Mouse (Mus musculus) liver, embryonic 11.5 days (tissue): ENCODE data around the gene Zfp503. TPM values are rescaled to one million over a fixed set of nuclear protein-coding genes. Genes with fewer than 3 reads are reported as not detected.

Source experiments
- ATAC-seq: fragments of 200-750 bp; cut with Nextera tagmentation; replicated peaks from 2 replicates; pipeline ENCODE4 v1.8.0; 2017; ENCODE audit warnings: moderate number of reproducible peaks, mild to moderate bottlenecking, moderate TSS enrichment, moderate library complexity; ENCODE audit not compliant: low FRiP score
- DNase-seq: peaks from one replicate; pipeline ENCODE4 v3.0.0-alpha.2; 2017; ENCODE audit warnings: low spot score
- H3K27ac ChIP-seq: fragments of 300-500 bp; sonication (generic); 2 replicates; pipeline ENCODE4 v1.5.1; 2014; ENCODE audit warnings: mild to moderate bottlenecking, low read depth, low read length, control low read depth
- H3K27me3 ChIP-seq: fragments of 300-500 bp; sonication (generic); replicated peaks from 2 replicates; pipeline ENCODE4 v1.6.1; 2014; ENCODE audit warnings: low read length, mixed read lengths; ENCODE audit not compliant: control insufficient read depth, insufficient read depth
- H3K36me3 ChIP-seq: fragments of 300-500 bp; sonication (generic); 2 replicates; pipeline ENCODE4 v1.6.1; 2014; ENCODE audit warnings: mild to moderate bottlenecking, low read length, moderate library complexity, mixed read lengths; ENCODE audit not compliant: control insufficient read depth, insufficient read depth
- H3K4me1 ChIP-seq: fragments of 300-500 bp; sonication (generic); replicated peaks from 2 replicates; pipeline ENCODE4 v1.6.1; 2014; ENCODE audit warnings: low read length, mixed read lengths; ENCODE audit not compliant: control insufficient read depth, insufficient read depth
- H3K4me2 ChIP-seq: fragments of 300-500 bp; sonication (generic); 2 replicates; pipeline ENCODE4 v1.6.1; 2014; ENCODE audit warnings: mild to moderate bottlenecking, control low read depth, moderate library complexity
- H3K4me3 ChIP-seq: fragments of 300-500 bp; sonication (generic); 2 replicates; pipeline ENCODE4 v1.5.1; 2014; ENCODE audit warnings: low read depth, low read length, control low read depth
- H3K9ac ChIP-seq: fragments of 300-500 bp; sonication (generic); 2 replicates; pipeline ENCODE4 v1.6.1; 2014; ENCODE audit warnings: low read depth, low read length, control low read depth
- H3K9me3 ChIP-seq: fragments of 300-500 bp; sonication (generic); 2 replicates; pipeline ENCODE4 v1.6.1; 2016; ENCODE audit warnings: low read length, inconsistent platforms, mixed read lengths; ENCODE audit not compliant: control insufficient read depth
- WGBS: fragments of 180-500 bp; shearing (Covaris S2); extraction: QIAGEN DNeasy Blood & Tissue Kit; methylation state at CpG from one replicate; pipeline ENCODE4 v1.1.7; 2014; 5-methylcytosine and 5-hydroxymethylcytosine counted together
- polyA plus RNA-seq: library from polyadenylated mRNA; unstranded; fragments of >200 nt; fragmentation: Nextera tagmentation; extraction: Ambion mirVana; gene quantifications from 2 replicates; pipeline ENCODE4 v1.2.1, GENCODE M21; 2014

Gene Zfp503
- polyA plus RNA-seq, result 3.1 and 4.1 TPM in 2 replicates

DNA sequence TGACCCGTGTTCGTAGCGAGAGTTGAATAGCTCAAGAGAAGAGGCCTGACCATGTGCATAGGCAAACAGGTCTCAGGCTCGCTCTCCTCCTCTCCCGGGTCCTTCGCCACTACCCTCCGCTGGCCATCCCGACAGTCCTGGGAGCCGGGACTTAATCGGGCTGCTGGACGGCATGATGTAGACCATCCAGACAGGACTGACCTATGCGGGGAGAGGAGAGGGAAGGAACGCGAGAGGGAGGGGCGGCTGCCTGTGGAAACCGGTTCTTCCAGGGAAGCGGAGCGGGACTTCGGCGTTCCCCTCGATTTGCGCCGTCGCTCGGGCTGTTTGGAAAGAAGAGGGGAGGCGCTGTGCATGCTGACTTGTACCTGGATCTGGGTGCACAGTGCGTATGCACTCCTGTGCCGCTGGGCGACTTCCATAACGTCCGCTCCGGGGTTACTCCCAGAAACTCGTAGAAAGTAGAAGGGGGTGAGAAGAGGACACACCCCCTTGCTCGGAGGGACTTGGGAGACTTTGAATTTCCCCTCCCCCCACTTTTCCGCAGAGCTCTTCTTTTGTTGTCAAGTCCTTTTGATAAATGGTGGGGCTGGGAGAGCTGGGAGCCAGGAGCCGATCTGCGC, at the start of gene Zfp503:
Gene Zfp503 (minus strand): TSS at position 311 of the 623 bp plus-strand sequence.
- peak within 1 kb of the TSS; percentile 7; the same call in 1 of the 2 replicates for H3K9ac ChIP-seq
- H3K27me3 ChIP-seq, result peaks cover 99% of the 10 kb centered on the region
- no peaks in the 10 kb centered on the region for H3K36me3 ChIP-seq
- DNase-seq (peak; percentile 63), ATAC-seq (no peak)
- WGBS, result 1% methylated on average over 37 of the region's 37 CpGs
- H3K4me3 ChIP-seq, result peak within 1 kb of the TSS; percentile 56
- H3K4me2 ChIP-seq, result peak within 1 kb of the TSS; percentile 70
- no peaks in the 10 kb centered on the region for H3K9me3 ChIP-seq
- H3K4me1 ChIP-seq, result peaks cover 25% of the 10 kb centered on the region
- peak within 1 kb of the TSS; percentile 24; the same call in 1 of the 2 replicates for H3K27ac ChIP-seq

- DNase-seq, result no peak
- Histone ChIP-seq H3K9me3 (no peaks in the 10 kb centered on the region), H3K36me3 (no peaks in the 10 kb centered on the region), H3K27ac (no peak overlapping the region), H3K27me3 (no peaks in the 10 kb centered on the region; the same call in 1 of the 2 replicates), H3K4me1 (no peaks in the 10 kb centered on the region; the same call in 1 of the 2 replicates), H3K9ac (no peak overlapping the region), H3K4me2 (no peak overlapping the region), H3K4me3 (no peak overlapping the region)
- no peak for ATAC-seq
- WGBS, result 80% methylated on average over 16 of the region's 16 CpGs
These were observed 48.2 kb upstream of the Zfp503 start for GRCm38 (mm10) chr14:22037498-22038131.

- no peak for ATAC-seq
- Histone ChIP-seq H3K4me2 (no peak overlapping the region), H3K4me1 (no peaks in the 10 kb centered on the region; the same call in 1 of the 2 replicates), H3K4me3 (no peak overlapping the region), H3K9me3 (no peaks in the 10 kb centered on the region), H3K36me3 (no peaks in the 10 kb centered on the region), H3K27ac (no peak overlapping the region), H3K27me3 (no peaks in the 10 kb centered on the region; the same call in 1 of the 2 replicates), H3K9ac (no peak overlapping the region)
- DNase-seq, result no peak
- WGBS, result 82% methylated on average over 12 of the region's 12 CpGs
These were observed 47.5 kb upstream of the Zfp503 start for GRCm38 (mm10) chr14:22036802-22037497.

GRCm38 (mm10) chr14:22036338-22036737, 46.9 kb upstream of the Zfp503 start:
- Histone ChIP-seq H3K4me1 (no peaks in the 10 kb centered on the region; the same call in 1 of the 2 replicates), H3K27ac (no peak overlapping the region), H3K4me3 (no peak overlapping the region), H3K36me3 (no peaks in the 10 kb centered on the region), H3K9ac (no peak overlapping the region), H3K27me3 (no peaks in the 10 kb centered on the region; the same call in 1 of the 2 replicates), H3K9me3 (no peaks in the 10 kb centered on the region), H3K4me2 (no peak overlapping the region)
- DNase-seq, result no peak
- ATAC-seq, result no peak
- WGBS, result 81% methylated on average over 6 of the region's 6 CpGs

DNA sequence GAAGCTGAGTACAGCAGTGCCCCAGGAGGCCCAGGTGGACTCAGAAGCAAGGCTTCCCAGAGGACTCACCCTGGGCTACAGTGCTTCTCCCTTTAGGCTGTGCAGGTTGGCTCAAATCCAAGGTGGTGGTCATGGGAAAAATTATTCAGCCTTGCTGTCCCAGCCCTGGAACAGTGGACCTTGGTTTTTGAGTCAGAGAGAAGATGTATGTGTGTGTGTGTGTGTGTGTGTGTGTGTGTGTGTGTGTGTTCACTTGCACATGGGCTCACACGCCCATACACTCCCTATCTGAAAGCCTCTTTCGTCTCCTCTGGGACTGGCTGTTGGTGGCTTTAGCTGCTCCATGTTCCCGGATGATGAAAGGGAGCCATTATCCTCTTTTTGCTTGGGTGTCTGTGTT, 46.5 kb upstream of the Zfp503 start:
- Histone ChIP-seq H3K9me3 (no peaks in the 10 kb centered on the region), H3K4me3 (no peak overlapping the region), H3K4me1 (no peaks in the 10 kb centered on the region; the same call in 1 of the 2 replicates), H3K27ac (no peak overlapping the region), H3K36me3 (no peaks in the 10 kb centered on the region), H3K9ac (no peak overlapping the region), H3K27me3 (no peaks in the 10 kb centered on the region; the same call in 1 of the 2 replicates), H3K4me2 (no peak overlapping the region)
- ATAC-seq, result no peak
- no peak for DNase-seq
- 67% methylated on average over 3 of the region's 3 CpGs for WGBS

- ATAC-seq, result no peak
- H3K27me3 ChIP-seq, result 0 out of 2 replicates have a peak, but pooled peaks cover 4% of the 10 kb centered on the region
- WGBS, result 56% methylated on average over 4 of the region's 4 CpGs
These were observed 34.1 kb upstream of the Zfp503 start for GRCm38 (mm10) chr14:22023533-22023932.

DNA sequence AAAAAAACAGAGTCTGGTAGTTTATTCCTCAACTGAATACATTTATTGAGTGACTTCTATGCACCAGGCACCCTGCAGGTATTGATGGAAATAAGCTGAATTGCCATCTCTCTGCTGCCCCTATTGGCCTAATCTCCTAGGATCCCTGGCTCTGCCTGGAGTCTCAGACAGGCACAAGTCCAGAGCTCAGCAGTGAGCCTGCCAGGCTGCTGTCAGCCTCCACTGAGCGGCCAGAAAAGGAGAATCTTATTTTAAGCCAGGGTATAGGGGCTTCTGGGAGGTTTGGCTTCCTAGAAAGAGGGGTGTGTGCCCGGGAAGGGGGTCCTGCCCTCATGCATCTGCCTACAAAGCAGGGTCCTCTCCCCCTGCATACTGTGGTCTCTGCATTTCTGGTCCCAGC, 31.5 kb upstream of the Zfp503 start:
- DNase-seq, result peak; percentile 36
- Histone ChIP-seq H3K4me1 (no peaks in the 10 kb centered on the region; the same call in 1 of the 2 replicates), H3K4me2 (no peak overlapping the region), H3K9ac (no peak overlapping the region), H3K36me3 (no peaks in the 10 kb centered on the region), H3K4me3 (no peak overlapping the region), H3K27me3 (peaks cover 4% of the 10 kb centered on the region; the same call in 1 of the 2 replicates), H3K27ac (no peak overlapping the region), H3K9me3 (no peaks in the 10 kb centered on the region)
- WGBS, result 23% methylated on average over 2 of the region's 2 CpGs
- no peak for ATAC-seq

More at GRCm38 (mm10) chr14:22023533-22023932, 34.1 kb upstream of the Zfp503 start:
- Histone ChIP-seq H3K4me2 (no peak overlapping the region), H3K27ac (no peak overlapping the region), H3K4me3 (no peak overlapping the region), H3K9ac (no peak overlapping the region), H3K4me1 (no peaks in the 10 kb centered on the region; the same call in 1 of the 2 replicates), H3K36me3 (no peaks in the 10 kb centered on the region), H3K9me3 (no peaks in the 10 kb centered on the region)
- no peak for DNase-seq

- Histone ChIP-seq H3K36me3 (no peaks in the 10 kb centered on the region), H3K4me2 (peak overlapping the region; percentile 92), H3K27ac (no peak overlapping the region), H3K4me1 (no peaks in the 10 kb centered on the region; the same call in 1 of the 2 replicates), H3K4me3 (peak overlapping the region; percentile 48), H3K9me3 (no peaks in the 10 kb centered on the region), H3K27me3 (peaks cover 10% of the 10 kb centered on the region; the same call in 1 of the 2 replicates), H3K9ac (peak overlapping the region; percentile 68)
- WGBS, result 18% methylated on average over 12 of the region's 12 CpGs
- peak; percentile 30; the same call in 1 of the 2 replicates for ATAC-seq
- no peak for DNase-seq
These were observed 30.8 kb upstream of the Zfp503 start for GRCm38 (mm10) chr14:22019949-22020845.
